Mouse (Mus musculus): ENCODE measurements at regions not wholly inside any gene's neighbourhood (a gene's known extent, or its start where the extent isn't known, plus 50 kb on each side); places are given as distances from the start of the nearest gene placed in this dataset.

GRCm38 (mm10) chr15:45612954-45613353 is 5478.8 kb downstream of the 9330182O14Rik start:
- Histone ChIP-seq H3K27me3 (ENCODE audit: control insufficient read depth, insufficient read depth, low read length) (no peaks in the 10 kb centered on the region), H3K4me3 (ENCODE audit: low read depth, low read length) (no peak overlapping the region), H3K27ac (ENCODE audit: low read length) (no peak overlapping the region), H3K9me3 (ENCODE audit: control insufficient read depth, low read depth, low read length) (no peaks in the 10 kb centered on the region), H3K4me1 (ENCODE audit: control insufficient read depth, insufficient read depth, low read length) (no peaks in the 10 kb centered on the region), H3K36me3 (ENCODE audit: control insufficient read depth, insufficient read depth, low read length) (no peaks in the 10 kb centered on the region), H3K4me2 (replicated peaks; ENCODE audit: low read depth, low read length) (no peak overlapping the region), H3K9ac (replicated peaks; ENCODE audit: low read depth, low read length) (no peak overlapping the region)
- ATAC-seq (ENCODE audit: insufficient number of reproducible peaks, insufficient read depth, low FRiP score, low read depth), result no peak

DNA sequence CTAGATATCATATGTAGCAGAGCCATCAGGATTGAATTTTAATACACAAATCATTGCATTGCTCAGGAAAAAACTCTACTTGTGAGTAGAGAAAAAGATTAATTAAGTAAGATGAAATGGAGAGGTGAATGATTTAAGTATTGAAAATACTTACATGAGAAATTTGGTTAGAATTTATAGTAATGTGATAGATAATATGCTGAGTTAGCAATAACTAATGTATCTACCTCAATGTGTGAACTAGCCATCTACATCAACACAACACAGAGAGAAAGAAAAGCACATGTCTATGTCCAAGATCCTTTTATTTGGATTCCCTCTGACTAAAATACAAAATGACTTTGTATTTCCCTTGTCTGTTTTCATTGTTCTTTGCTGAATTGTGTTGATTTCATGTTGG is 5512.1 kb downstream of the 9330182O14Rik start:
- H3K4me1 ChIP-seq (ENCODE audit: control insufficient read depth, insufficient read depth, low read length), result no peaks in the 10 kb centered on the region
- H3K36me3 ChIP-seq (ENCODE audit: control insufficient read depth, insufficient read depth, low read length), result no peaks in the 10 kb centered on the region
- no peaks in the 10 kb centered on the region for H3K27me3 ChIP-seq (ENCODE audit: control insufficient read depth, insufficient read depth, low read length)
- no peaks in the 10 kb centered on the region for H3K9me3 ChIP-seq (ENCODE audit: control insufficient read depth, low read depth, low read length)
- ATAC-seq (ENCODE audit: insufficient number of reproducible peaks, insufficient read depth, low FRiP score, low read depth), result no peak
- H3K27ac ChIP-seq (ENCODE audit: low read length), result no peak overlapping the region
- H3K4me3 ChIP-seq (ENCODE audit: low read depth, low read length), result no peak overlapping the region
- no peak overlapping the region for H3K4me2 ChIP-seq (replicated peaks; ENCODE audit: low read depth, low read length)
- H3K9ac ChIP-seq (replicated peaks; ENCODE audit: low read depth, low read length), result no peak overlapping the region

DNA sequence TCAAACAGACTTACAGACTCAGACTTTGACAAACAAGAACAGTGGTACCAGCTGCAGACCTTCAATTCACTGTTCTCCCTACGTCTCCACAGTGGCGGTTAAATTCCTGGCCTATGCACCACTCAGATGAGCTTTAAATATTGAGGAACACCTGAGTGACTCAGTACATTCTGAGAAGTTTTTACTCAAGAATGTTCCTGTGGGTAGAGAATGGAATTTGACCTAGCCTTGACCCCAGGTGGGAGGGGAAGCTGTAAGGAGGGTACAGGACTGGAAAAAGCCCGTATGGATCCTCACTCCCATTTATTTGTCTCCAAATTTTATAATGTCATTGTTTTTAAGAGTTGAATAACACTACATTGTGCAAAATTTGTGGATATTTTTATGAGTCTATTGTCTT is 5529.4 kb downstream of the 9330182O14Rik start:
- Histone ChIP-seq H3K9me3 (ENCODE audit: control insufficient read depth, low read depth, low read length) (no peaks in the 10 kb centered on the region), H3K27ac (ENCODE audit: low read length) (no peak overlapping the region), H3K4me2 (replicated peaks; ENCODE audit: low read depth, low read length) (no peak overlapping the region), H3K9ac (replicated peaks; ENCODE audit: low read depth, low read length) (no peak overlapping the region), H3K27me3 (ENCODE audit: control insufficient read depth, insufficient read depth, low read length) (no peaks in the 10 kb centered on the region), H3K4me3 (ENCODE audit: low read depth, low read length) (no peak overlapping the region), H3K4me1 (ENCODE audit: control insufficient read depth, insufficient read depth, low read length) (no peaks in the 10 kb centered on the region), H3K36me3 (ENCODE audit: control insufficient read depth, insufficient read depth, low read length) (no peaks in the 10 kb centered on the region)
- ATAC-seq (ENCODE audit: insufficient number of reproducible peaks, insufficient read depth, low FRiP score, low read depth), result no peak
- WGBS, result 63% methylated on average over 3 of the region's 3 CpGs

- 86% methylated on average over 1 of the region's 1 CpGs for WGBS
- no peak for ATAC-seq (ENCODE audit: insufficient number of reproducible peaks, insufficient read depth, low FRiP score, low read depth)
- H3K36me3 ChIP-seq (ENCODE audit: control insufficient read depth, insufficient read depth, low read length), result no peaks in the 10 kb centered on the region
- no peaks in the 10 kb centered on the region for H3K4me1 ChIP-seq (ENCODE audit: control insufficient read depth, insufficient read depth, low read length)
- H3K4me3 ChIP-seq (ENCODE audit: low read depth, low read length), result no peak overlapping the region
- H3K27me3 ChIP-seq (ENCODE audit: control insufficient read depth, insufficient read depth, low read length), result no peaks in the 10 kb centered on the region
- no peak overlapping the region for H3K4me2 ChIP-seq (replicated peaks; ENCODE audit: low read depth, low read length)
- no peaks in the 10 kb centered on the region; the same call in 1 of the 2 replicates for H3K9me3 ChIP-seq (ENCODE audit: control insufficient read depth, low read depth, low read length)
- no peak overlapping the region for H3K27ac ChIP-seq (ENCODE audit: low read length)
- H3K9ac ChIP-seq (replicated peaks; ENCODE audit: low read depth, low read length), result no peak overlapping the region
These were observed 5555.3 kb downstream of the 9330182O14Rik start for GRCm38 (mm10) chr15:45689446-45689845.

DNA sequence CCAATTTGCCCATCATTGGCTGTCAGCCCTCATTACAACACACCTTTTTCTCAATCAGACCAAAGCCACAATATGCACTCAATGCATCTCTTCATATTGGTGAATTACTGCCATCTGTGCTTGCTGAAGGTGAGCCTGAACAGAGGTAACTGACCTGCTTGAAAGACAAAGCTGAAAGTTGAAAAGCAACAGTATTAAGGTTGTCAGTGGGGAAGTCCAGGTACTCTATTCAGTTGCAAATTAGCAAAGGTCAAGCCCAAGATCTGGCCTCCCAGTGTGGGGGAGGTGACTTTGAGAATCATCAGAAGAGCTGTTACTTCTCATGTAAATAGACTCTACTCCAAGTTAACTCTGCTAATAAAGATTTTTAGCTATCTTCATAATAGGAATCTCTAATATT is 5555.9 kb downstream of the 9330182O14Rik start:
- no peak for ATAC-seq (ENCODE audit: insufficient number of reproducible peaks, insufficient read depth, low FRiP score, low read depth)
- Histone ChIP-seq H3K27me3 (ENCODE audit: control insufficient read depth, insufficient read depth, low read length) (no peaks in the 10 kb centered on the region), H3K9ac (replicated peaks; ENCODE audit: low read depth, low read length) (no peak overlapping the region), H3K4me3 (ENCODE audit: low read depth, low read length) (no peak overlapping the region), H3K36me3 (ENCODE audit: control insufficient read depth, insufficient read depth, low read length) (no peaks in the 10 kb centered on the region), H3K9me3 (ENCODE audit: control insufficient read depth, low read depth, low read length) (no peaks in the 10 kb centered on the region; the same call in 1 of the 2 replicates), H3K4me2 (replicated peaks; ENCODE audit: low read depth, low read length) (no peak overlapping the region), H3K4me1 (ENCODE audit: control insufficient read depth, insufficient read depth, low read length) (no peaks in the 10 kb centered on the region), H3K27ac (ENCODE audit: low read length) (no peak overlapping the region)

DNA sequence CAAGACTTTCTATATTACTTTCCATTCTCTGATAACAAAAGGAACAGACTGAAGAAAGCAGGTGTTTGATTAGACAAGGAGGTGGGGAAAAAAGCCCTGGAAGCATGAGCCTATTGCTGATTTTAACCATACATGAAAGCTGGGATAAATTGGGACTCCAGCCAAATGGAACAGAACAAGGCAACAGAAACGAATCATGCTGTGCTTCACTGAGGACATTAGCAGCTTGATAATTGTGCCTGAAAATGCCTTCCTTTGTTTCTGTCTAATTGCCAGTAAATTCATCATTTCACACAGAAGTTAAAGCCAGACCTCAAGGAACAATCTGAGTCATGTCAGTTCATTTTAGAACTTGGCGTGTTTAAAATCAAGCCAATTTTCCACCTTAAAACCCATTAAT is 5576.9 kb downstream of the 9330182O14Rik start:
- WGBS, result 64% methylated on average over 2 of the region's 2 CpGs
- Histone ChIP-seq H3K9ac (replicated peaks; ENCODE audit: low read depth, low read length) (no peak overlapping the region), H3K4me3 (ENCODE audit: low read depth, low read length) (no peak overlapping the region), H3K36me3 (ENCODE audit: control insufficient read depth, insufficient read depth, low read length) (no peaks in the 10 kb centered on the region), H3K27me3 (ENCODE audit: control insufficient read depth, insufficient read depth, low read length) (no peaks in the 10 kb centered on the region), H3K27ac (ENCODE audit: low read length) (no peak overlapping the region), H3K9me3 (ENCODE audit: control insufficient read depth, low read depth, low read length) (no peaks in the 10 kb centered on the region), H3K4me1 (ENCODE audit: control insufficient read depth, insufficient read depth, low read length) (no peaks in the 10 kb centered on the region), H3K4me2 (replicated peaks; ENCODE audit: low read depth, low read length) (no peak overlapping the region)
- no peak for ATAC-seq (ENCODE audit: insufficient number of reproducible peaks, insufficient read depth, low FRiP score, low read depth)

DNA sequence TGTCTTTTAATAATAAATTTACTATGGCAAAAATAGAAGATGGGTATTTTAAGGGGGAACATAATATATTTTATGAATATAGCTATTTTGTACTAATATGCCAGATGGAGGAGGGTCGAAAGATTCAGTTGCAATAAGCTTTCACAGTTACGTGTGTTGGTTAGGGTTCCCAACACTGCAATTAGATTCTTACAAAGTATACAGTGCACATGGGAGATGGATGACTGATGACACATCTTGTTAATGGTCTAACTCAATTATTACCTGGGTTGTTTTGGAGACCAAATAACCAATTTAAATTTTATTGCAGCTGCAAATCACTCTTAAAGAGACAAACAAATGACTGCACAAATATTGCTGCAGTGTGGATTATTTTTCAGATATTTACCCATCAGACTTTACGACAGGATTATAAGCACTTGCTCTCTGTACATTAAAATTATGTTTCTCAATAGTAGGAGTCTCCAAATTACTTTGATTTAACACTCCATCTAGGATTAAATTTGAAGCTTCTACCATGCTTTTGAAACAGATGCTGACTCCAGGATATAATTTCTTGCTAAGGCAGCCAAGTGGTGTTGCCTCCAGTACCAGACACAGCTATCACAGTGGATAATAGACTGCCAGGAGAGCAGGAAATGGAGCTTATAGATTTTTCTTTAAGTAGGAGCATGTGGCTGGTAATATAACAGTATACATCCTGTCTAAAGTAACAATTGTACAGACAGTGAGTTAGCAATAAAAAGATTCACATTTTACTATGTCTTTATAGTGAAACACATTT is 5596.4 kb downstream of the 9330182O14Rik start:
- Histone ChIP-seq H3K4me2 (replicated peaks; ENCODE audit: low read depth, low read length) (no peak overlapping the region), H3K36me3 (ENCODE audit: control insufficient read depth, insufficient read depth, low read length) (no peaks in the 10 kb centered on the region), H3K27ac (ENCODE audit: low read length) (no peak overlapping the region), H3K27me3 (ENCODE audit: control insufficient read depth, insufficient read depth, low read length) (no peaks in the 10 kb centered on the region), H3K9ac (replicated peaks; ENCODE audit: low read depth, low read length) (no peak overlapping the region), H3K4me3 (ENCODE audit: low read depth, low read length) (no peak overlapping the region), H3K4me1 (ENCODE audit: control insufficient read depth, insufficient read depth, low read length) (no peaks in the 10 kb centered on the region), H3K9me3 (ENCODE audit: control insufficient read depth, low read depth, low read length) (no peaks in the 10 kb centered on the region)
- no peak for ATAC-seq (ENCODE audit: insufficient number of reproducible peaks, insufficient read depth, low FRiP score, low read depth)
- WGBS, result 72% methylated on average over 3 of the region's 3 CpGs

- H3K36me3 ChIP-seq (ENCODE audit: control insufficient read depth, insufficient read depth, low read length), result no peaks in the 10 kb centered on the region
- no peaks in the 10 kb centered on the region for H3K9me3 ChIP-seq (ENCODE audit: control insufficient read depth, low read depth, low read length)
- no peak overlapping the region for H3K27ac ChIP-seq (ENCODE audit: low read length)
- H3K4me1 ChIP-seq (ENCODE audit: control insufficient read depth, insufficient read depth, low read length), result no peaks in the 10 kb centered on the region
- H3K27me3 ChIP-seq (ENCODE audit: control insufficient read depth, insufficient read depth, low read length), result no peaks in the 10 kb centered on the region
- H3K4me2 ChIP-seq (replicated peaks; ENCODE audit: low read depth, low read length), result no peak overlapping the region
- 58% methylated on average over 2 of the region's 2 CpGs for WGBS
- ATAC-seq (ENCODE audit: insufficient number of reproducible peaks, insufficient read depth, low FRiP score, low read depth), result 0 out of 2 replicates have a peak, but pooled peaks have one; percentile 61
- no peak overlapping the region for H3K9ac ChIP-seq (replicated peaks; ENCODE audit: low read depth, low read length)
- H3K4me3 ChIP-seq (ENCODE audit: low read depth, low read length), result no peak overlapping the region
These were observed 5629.1 kb downstream of the 9330182O14Rik start for GRCm38 (mm10) chr15:45763225-45763624.

Data from stomach, embryonic 14.5 days (tissue).